Mouse (Mus musculus) myocyte (in vitro differentiated cells): Measurements from ENCODE around the gene Tmem131l. TPM values are rescaled to one million over a fixed set of nuclear protein-coding genes. Genes with fewer than 3 reads are reported as not detected.

Experiments used
- H3K27me3 ChIP-seq: one replicate; pipeline ENCODE4 v1.6.1; 2011; ENCODE audit not compliant: control insufficient read depth, insufficient read depth, insufficient read length
- H3K36me3 ChIP-seq: one replicate; pipeline ENCODE4 v1.6.1; 2011; ENCODE audit not compliant: control insufficient read depth, insufficient read depth
- H3K4me2 ChIP-seq: one replicate; pipeline ENCODE4 v1.6.1; 2011; ENCODE audit warnings: low read depth, control low read depth
- H3K4me3 ChIP-seq: one replicate; pipeline ENCODE4 v1.5.1; 2011; ENCODE audit warnings: mild to moderate bottlenecking, control low read depth, moderate library complexity
- H3K79me2 ChIP-seq: one replicate; pipeline ENCODE4 v1.6.1; 2011; ENCODE audit not compliant: control insufficient read depth, insufficient read depth
- H3ac ChIP-seq: one replicate; pipeline ENCODE4 v1.6.1; 2011; ENCODE audit not compliant: control insufficient read depth, insufficient read length
- CEBPB ChIP-seq: IDR thresholded peaks from 2 replicates; pipeline ENCODE4 v1.6.1; 2011; ENCODE audit warnings: mild to moderate bottlenecking, moderate library complexity; ENCODE audit not compliant: poor library complexity, insufficient read depth, severe bottlenecking
- E2F4 ChIP-seq: IDR thresholded peaks from one replicate; pipeline ENCODE4 v1.6.1; 2011; ENCODE audit warnings: mild to moderate bottlenecking, control low read depth, moderate library complexity; ENCODE audit not compliant: insufficient read depth
- MAX ChIP-seq: IDR thresholded peaks from one replicate; pipeline ENCODE4 v1.6.1; 2011; ENCODE audit warnings: low read depth, mild to moderate bottlenecking, control low read depth
- MYOD1 ChIP-seq, 3 experiments: IDR thresholded peaks; one replicate each; pipeline ENCODE4 v1.6.1; 2011; ENCODE audit warnings: control low read depth in 2 of 3, low read depth in 2 of 3, mild to moderate bottlenecking in 2 of 3, moderate library complexity in 1 of 3; ENCODE audit not compliant: insufficient read length in 2 of 3, control insufficient read depth in 1 of 3
- MYOG ChIP-seq, 3 experiments: IDR thresholded peaks; one replicate each; pipeline ENCODE4 v1.6.1; 2011; ENCODE audit warnings: control low read depth in 2 of 3, low read depth in 2 of 3, mild to moderate bottlenecking in 2 of 3; ENCODE audit not compliant: insufficient read length in 2 of 3, control insufficient read depth in 1 of 3, insufficient read depth in 1 of 3
- POLR2A ChIP-seq: IDR thresholded peaks from one replicate; pipeline ENCODE4 v1.6.1; 2011; ENCODE audit warnings: low read depth, mild to moderate bottlenecking, control low read depth, moderate library complexity; ENCODE audit not compliant: insufficient read length
- POLR2AphosphoS2 ChIP-seq: IDR thresholded peaks from one replicate; pipeline ENCODE4 v1.6.1; 2011; ENCODE audit warnings: low read depth, control low read depth; ENCODE audit not compliant: insufficient read length
- REST ChIP-seq: IDR thresholded peaks from one replicate; pipeline ENCODE4 v1.6.1; 2011; ENCODE audit warnings: mild to moderate bottlenecking, control low read depth, moderate library complexity; ENCODE audit not compliant: insufficient read depth, insufficient read length
- SRF ChIP-seq: IDR thresholded peaks from one replicate; pipeline ENCODE4 v1.6.1; 2011; ENCODE audit warnings: low read depth; ENCODE audit not compliant: control insufficient read depth, insufficient read length
- TCF12 ChIP-seq: IDR thresholded peaks from one replicate; pipeline ENCODE4 v1.6.1; 2011; ENCODE audit warnings: mild to moderate bottlenecking, control low read depth; ENCODE audit not compliant: poor library complexity, insufficient read depth, severe bottlenecking
- TCF3 ChIP-seq: IDR thresholded peaks from one replicate; pipeline ENCODE4 v1.6.1; 2011; ENCODE audit warnings: low read depth, control low read depth; ENCODE audit not compliant: insufficient read length
- USF1 ChIP-seq: IDR thresholded peaks from one replicate; pipeline ENCODE4 v1.6.1; 2011; ENCODE audit warnings: low read depth, mild to moderate bottlenecking, control low read depth, moderate library complexity
- polyA plus RNA-seq: library from polyadenylated mRNA; unstranded; fragments of >200 nt; fragmentation: generic; extraction: Trizol; gene quantifications from one replicate; pipeline ENCODE4 v1.2.1, GENCODE M21; 2012; ENCODE audit warnings: missing spikeins

Gene Tmem131l
- polyA plus RNA-seq, 1 experiment = 11.0 TPM

- H3K79me2 ChIP-seq = no peaks in the 10 kb centered on the region
- no peaks in the 10 kb centered on the region for H3K36me3 ChIP-seq
- H3ac ChIP-seq = no peak overlapping the region
- no peak overlapping the region for H3K4me2 ChIP-seq
- no peak for TF ChIP-seq TCF3
- TF ChIP-seq MAX = no peak
- TF ChIP-seq E2F4 = no peak
- no peak for TF ChIP-seq CEBPB
- no peak for TF ChIP-seq TCF12
- no peak for TF ChIP-seq MYOD1 (IDR thresholded peaks at IDR 0.05; ENCODE audit: control insufficient read depth in 1 of 3, insufficient read length in 2 of 3, low read depth in 2 of 3)
- TF ChIP-seq SRF = no peak
- no peak overlapping the region for H3K4me3 ChIP-seq
- H3K27me3 ChIP-seq = no peaks in the 10 kb centered on the region
Observed at GRCm38 (mm10) chr3:84071641-84072040, 31.7 kb upstream of the Tmem131l start.

- no peak overlapping the region for H3ac ChIP-seq
Observed at GRCm38 (mm10) chr3:84070811-84071210, 30.8 kb upstream of the Tmem131l start.

GRCm38 (mm10) chr3:84068831-84069709 is 29.1 kb upstream of the Tmem131l start:
- no peak for TF ChIP-seq MYOD1 (IDR thresholded peaks at IDR 0.05; ENCODE audit: control insufficient read depth in 1 of 3, insufficient read length in 2 of 3, low read depth in 2 of 3)
- TF ChIP-seq TCF3 = no peak
- no peak for TF ChIP-seq POLR2A
- TF ChIP-seq REST = no peak
- TF ChIP-seq CEBPB = no peak
- TF ChIP-seq SRF = no peak
- no peak for TF ChIP-seq MAX
- TF ChIP-seq E2F4 = no peak
- no peak for TF ChIP-seq USF1
- TF ChIP-seq MYOG (IDR thresholded peaks at IDR 0.05; ENCODE audit: control insufficient read depth in 1 of 3, insufficient read depth in 1 of 3, insufficient read length in 2 of 3, low read depth in 2 of 3) = no peak
- Histone ChIP-seq H3K36me3 (no peaks in the 10 kb centered on the region), H3K27me3 (no peaks in the 10 kb centered on the region), H3ac (no peak overlapping the region), H3K4me3 (no peak overlapping the region), H3K79me2 (no peaks in the 10 kb centered on the region), H3K4me2 (no peak overlapping the region)

More at GRCm38 (mm10) chr3:84070811-84071210, 30.8 kb upstream of the Tmem131l start:
- Histone ChIP-seq H3K27me3 (no peaks in the 10 kb centered on the region), H3K4me3 (no peak overlapping the region), H3K4me2 (no peak overlapping the region), H3K79me2 (no peaks in the 10 kb centered on the region), H3K36me3 (no peaks in the 10 kb centered on the region)
- no peak for TF ChIP-seq MYOG (IDR thresholded peaks at IDR 0.05; ENCODE audit: control insufficient read depth in 1 of 3, insufficient read depth in 1 of 3, insufficient read length in 2 of 3, low read depth in 2 of 3)
- no peak for TF ChIP-seq REST
- no peak for TF ChIP-seq TCF12
- no peak for TF ChIP-seq TCF3
- no peak for TF ChIP-seq CEBPB
- no peak for TF ChIP-seq POLR2A
- no peak for TF ChIP-seq MYOD1 (IDR thresholded peaks at IDR 0.05; ENCODE audit: control insufficient read depth in 1 of 3, insufficient read length in 2 of 3, low read depth in 2 of 3)
- no peak for TF ChIP-seq SRF
- TF ChIP-seq POLR2AphosphoS2 = no peak
- no peak for TF ChIP-seq USF1

- no peak overlapping the region for H3K4me2 ChIP-seq
- H3K36me3 ChIP-seq = no peaks in the 10 kb centered on the region
Observed at GRCm38 (mm10) chr3:84065825-84066224, 25.9 kb upstream of the Tmem131l start.

GRCm38 (mm10) chr3:84063369-84063914 is 23.5 kb upstream of the Tmem131l start:
- H3ac ChIP-seq = no peak overlapping the region
- no peaks in the 10 kb centered on the region for H3K27me3 ChIP-seq
- no peaks in the 10 kb centered on the region for H3K79me2 ChIP-seq
- H3K4me2 ChIP-seq = no peak overlapping the region
- H3K36me3 ChIP-seq = no peaks in the 10 kb centered on the region
- no peak for TF ChIP-seq CEBPB
- no peak for TF ChIP-seq MYOG (IDR thresholded peaks at IDR 0.05; ENCODE audit: control insufficient read depth in 1 of 3, insufficient read depth in 1 of 3, insufficient read length in 2 of 3, low read depth in 2 of 3)
- no peak for TF ChIP-seq SRF
- no peak for TF ChIP-seq TCF12
- TF ChIP-seq MAX = no peak
- TF ChIP-seq E2F4 = no peak
- H3K4me3 ChIP-seq = no peak overlapping the region

More at GRCm38 (mm10) chr3:84065825-84066224, 25.9 kb upstream of the Tmem131l start:
- no peaks in the 10 kb centered on the region for H3K27me3 ChIP-seq
- H3K4me3 ChIP-seq = no peak overlapping the region
- TF ChIP-seq USF1 (no peak), TCF3 (no peak), REST (no peak), MYOD1 (IDR thresholded peaks at IDR 0.05; ENCODE audit: control insufficient read depth in 1 of 3, insufficient read length in 2 of 3, low read depth in 2 of 3) (no peak)
- no peak overlapping the region for H3ac ChIP-seq
- H3K79me2 ChIP-seq = no peaks in the 10 kb centered on the region
